Mouse (Mus musculus): Measurements from ENCODE around the gene Rnf145.

- TF ChIP-seq CTCF (conservative IDR thresholded peaks at IDR 0.05; ENCODE audit: low read length) (no peak), NANOG (IDR thresholded peaks at IDR 0.05; ENCODE audit: borderline replicate concordance, low read length) (no peak)
These were observed 54.6 kb downstream of the Rnf145 start for GRCm38 (mm10) chr11:44573396-44573795.

All from E14TG2a.4 (cell line).